Mouse (Mus musculus) mesoderm, embryonic 11.5 days (tissue): ENCODE results near the gene Hivep1.

Source experiments
- DNase-seq: peaks from one replicate; pipeline ENCODE4 v3.0.0-alpha.2; 2012; ENCODE audit warnings: low read depth, low spot score

Hivep1 gene

DNA sequence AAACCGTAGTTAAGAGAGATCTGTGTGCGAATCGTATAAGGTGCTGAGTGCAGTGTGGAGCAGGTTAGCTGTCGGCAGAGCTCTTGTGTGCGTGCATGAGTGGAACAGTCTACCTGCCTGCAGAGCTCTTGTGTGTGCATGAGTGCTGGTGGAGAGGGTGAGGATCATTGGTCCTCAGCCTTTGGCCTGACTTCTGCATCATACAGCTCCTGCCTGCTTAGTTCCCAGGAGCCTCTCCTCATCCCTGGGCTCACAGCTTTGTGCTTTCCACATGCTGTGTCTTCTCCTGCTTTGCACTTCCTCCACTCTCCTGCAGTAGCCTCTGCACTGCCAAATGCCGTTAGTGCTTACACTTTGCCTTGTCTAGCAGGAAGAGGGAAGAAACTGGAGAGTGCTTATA lies 60.2 kb downstream of the Hivep1 start:
- no peak for DNase-seq

DNA sequence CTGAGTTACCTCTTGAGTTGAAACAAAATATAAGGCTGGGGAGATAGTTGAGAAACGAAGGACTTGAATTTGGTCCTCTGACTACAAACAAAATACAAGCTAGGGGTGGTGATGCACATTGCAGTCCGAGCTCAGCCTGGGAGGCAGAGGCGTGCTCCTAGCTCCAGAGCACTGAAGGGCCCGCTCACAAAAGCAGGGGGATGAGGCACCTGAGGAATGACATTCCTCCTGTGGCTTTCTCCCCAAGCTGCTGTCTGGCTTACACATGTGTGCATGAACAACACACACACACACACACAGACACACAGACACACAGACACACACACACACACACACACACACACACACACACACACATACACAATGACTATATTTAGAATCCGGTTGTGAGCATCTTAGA lies 60.9 kb downstream of the Hivep1 start:
- no peak for DNase-seq

DNA sequence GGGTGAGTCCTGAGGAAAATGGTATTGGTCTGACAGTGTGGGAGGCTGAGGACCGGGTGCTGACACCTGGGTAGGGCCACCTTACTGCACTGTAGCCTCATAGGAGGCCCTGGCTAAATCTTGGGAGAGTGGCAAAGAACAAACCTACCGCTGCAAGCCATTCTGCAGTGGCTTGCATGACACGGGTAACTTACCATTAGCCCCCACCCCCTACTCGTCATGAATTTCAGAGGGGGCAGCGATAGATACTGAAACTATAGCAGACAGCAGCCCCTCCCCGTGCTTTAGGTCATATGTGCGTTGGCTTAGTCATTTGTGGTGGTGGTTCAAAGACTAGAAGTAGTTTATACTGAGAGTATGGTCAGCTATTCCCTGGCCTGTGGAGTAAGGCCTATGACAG lies 61.8 kb downstream of the Hivep1 start:
- no peak for DNase-seq

DNA sequence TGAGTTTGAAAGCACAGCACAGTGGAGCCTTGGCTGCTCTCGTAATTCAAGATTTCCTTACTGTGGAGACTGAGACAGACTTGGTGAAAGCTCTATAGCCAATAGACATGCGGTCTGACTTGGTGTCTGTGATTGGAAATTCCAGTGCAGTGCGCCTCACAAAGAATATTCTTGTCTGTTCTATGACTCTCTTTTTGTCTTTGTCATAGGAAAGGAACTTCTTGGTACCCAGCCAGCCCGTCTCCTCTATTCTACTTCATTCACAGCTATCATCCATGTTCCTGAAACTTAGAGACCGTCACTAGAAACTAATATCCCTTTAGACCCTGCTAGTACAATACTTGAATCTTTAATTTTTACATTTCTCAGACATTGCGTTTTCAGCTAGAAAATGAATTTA lies 64.5 kb downstream of the Hivep1 start:
- no peak for DNase-seq

DNA sequence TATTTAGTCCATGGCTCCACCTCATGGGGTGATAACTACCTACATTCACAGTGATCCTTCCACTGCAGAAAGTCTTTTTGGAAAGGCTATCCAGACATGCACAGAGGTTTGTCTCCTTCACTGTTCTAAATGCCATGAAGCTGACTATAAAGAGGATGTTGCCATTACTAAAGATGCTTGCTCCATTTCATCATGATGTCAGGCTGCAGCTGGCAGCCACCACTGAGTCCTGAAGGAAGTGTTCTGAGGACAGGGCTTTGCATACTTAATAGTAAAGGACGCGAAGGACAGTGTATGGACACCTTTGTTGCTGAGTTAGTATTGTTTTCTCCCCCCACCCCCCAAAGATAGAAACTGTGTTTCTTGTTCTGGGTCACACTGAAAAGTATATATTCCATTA lies 67.2 kb downstream of the Hivep1 start:
- DNase-seq: no peak

DNA sequence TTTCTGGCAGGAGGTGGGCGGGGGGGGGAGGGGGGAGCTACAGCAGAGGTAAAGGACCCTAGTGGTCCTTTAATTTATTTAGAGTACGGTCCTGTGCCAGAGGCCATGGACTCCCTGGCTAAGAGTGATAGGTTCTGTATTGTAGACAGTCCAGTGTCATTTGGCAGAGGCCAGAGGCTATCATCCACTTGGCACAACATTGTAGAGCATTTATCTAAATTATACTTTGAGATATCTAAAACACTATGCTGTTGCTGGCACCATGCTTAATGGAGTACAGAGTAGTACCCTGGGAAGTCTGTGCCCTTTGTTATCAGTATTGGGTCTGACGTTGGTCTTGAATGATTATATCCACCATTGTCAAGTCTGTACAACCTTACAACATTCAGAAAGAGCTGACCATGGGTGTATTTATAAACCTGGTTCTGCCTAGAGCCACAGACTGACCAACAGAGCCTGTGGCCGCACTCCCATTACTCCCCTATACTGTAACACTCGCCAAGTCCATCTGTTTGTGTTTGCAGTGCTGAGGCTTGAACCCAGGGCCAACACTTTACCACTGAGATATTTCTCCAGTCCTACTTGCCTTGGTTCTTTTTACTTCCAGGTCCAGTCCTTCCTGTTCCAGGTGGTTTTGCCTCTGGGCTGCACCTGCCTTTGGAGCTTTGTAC lies 69.4 kb downstream of the Hivep1 start:
- no peak for DNase-seq

DNA sequence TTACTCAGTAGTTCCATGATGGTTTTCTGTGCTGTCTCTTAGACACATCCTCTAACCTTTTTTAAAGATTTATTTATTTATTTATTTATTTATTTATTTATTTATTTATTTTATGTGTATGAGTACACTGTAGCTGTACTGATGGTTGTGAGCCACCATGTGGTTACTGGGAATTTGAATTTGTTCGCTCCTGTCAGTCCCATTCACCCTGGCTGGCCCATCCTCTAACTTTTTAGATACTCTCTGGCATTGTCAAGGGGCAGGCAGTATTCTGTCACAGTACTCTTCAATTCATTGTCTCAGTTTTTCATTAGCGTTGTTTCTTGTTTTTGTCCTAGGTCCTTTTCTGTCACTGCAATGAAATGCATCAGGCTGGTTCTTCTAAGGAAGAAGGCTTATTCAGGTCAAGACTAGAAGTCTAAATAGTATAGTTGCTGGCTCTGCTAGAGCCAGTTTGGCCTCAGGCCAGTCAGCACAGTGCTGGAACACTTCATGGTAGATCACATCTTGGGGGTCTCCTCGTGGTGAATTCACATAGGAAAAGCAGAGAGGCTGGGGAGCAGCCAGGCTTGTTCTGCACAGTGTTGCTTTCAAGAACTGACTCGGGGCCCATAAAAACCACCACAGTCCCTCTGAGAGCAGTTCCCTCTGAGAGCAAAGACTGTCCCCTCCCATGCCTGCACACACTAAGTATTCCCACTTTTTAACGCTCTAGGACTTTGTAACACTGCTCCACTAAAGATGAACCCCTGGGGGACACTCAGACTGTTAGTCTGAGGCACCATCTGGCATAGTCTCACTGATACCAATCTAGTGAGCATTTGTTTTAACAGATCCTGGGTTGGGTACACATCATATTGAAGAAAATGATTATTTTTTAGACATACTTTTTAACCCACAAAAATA lies 70.2 kb downstream of the Hivep1 start:
- DNase-seq: no peak

DNA sequence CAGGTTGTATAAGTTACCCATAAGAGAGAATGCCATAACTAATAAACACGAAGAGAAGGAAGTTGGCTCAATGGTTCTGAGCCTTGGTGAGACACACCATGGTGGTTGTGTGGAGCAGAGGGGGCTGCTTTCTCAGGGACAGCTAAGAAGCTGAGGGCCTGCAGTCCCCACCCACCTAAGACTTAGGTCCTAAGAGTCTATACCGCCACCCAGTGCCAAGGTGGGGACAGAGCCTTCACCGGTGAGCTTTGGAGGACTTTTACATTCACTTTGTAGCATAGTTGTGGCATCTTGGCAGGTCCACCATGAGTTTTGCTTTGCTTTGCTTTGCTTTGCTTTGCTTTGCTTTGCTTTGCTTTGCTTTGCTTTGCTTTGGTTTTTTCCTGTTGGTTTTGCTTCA lies 92.8 kb downstream of the Hivep1 start:
- DNase-seq: no peak

DNA sequence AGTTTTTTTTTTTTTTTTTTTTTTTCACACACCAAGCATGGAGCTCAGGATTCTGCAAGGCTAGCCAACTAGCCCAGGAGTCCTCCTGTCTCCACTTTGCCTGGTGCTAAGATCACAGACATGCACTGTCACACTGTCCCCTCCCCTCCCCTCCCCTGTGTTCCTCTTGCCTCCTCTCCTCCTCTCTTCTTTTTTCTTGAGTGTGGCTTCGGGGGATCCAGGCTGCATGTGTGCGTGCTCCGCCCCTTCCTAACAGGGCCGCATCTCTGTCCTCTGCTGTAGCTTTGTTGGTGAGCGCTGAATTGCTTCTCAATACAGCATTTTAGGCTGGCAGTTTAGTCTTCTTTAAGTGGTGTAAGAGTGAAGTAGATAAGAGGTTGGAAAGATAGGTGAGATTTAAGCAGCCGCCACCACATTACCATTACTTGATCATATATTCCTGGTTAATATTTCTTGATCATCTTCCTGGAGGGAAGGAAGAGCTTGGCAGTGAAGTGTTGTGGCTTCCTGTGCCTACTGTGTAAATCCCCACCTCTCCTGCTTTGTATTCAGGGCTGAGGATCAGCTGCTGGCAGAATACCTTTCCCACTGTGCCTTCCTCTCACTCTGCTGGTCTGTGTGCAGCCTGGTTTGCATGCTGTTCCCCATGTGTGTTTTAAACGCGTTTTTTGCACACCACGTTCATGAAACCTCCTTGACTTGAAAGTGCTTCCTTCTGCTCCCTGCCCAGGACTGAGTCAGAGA lies 97.7 kb downstream of the Hivep1 start:
- no peak for DNase-seq

DNA sequence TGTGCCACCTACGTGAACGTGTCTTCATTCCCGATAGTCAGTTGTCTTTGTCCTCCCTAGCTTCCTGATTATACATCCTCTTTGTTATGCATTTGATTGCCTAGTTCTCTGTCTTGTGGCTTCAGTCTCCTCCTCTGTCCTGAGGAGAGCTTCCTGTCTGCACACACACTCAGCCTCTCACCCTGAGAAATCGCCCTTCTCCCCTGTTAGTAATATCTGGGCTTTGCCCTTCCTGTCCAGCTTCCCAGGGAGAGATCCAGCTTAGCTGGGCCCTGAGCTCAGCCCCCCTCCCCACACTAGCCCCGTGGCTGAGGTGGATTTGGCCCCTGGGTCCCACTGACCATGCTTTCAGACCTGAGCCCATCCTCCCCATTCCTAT lies 98.2 kb downstream of the Hivep1 start:
- DNase-seq: no peak

DNA sequence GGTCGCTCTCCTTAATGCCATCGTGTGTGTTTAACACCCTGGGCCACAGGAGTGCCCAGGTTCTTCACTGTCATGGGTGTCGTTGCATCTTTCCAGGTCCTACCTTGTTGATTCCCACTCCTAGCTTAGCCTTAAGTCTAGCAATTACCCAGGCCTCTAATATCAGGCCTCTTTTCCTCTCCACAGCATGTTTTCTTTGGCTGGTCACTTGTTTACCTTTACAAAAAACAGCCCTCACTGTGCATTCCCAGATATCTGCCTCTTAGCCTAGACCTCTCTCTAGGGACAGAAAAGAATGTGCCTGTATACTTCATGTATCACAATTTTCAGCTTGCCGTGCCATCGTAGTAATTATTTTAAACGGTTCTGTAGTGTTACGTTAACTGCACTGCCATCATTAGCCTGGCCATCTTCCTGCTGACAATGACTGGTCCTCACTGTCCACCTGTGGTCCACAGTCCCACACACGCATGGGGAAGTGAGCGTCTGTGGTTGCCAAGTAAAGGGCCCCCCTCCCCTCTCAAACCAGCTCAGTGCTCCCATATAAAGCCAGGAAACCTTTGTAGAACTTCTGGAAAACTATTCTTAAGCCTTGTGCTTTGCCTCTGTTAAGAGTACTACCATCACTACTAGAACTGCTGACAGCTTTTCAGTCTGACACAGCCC lies 98.8 kb downstream of the Hivep1 start:
- peak; percentile 7 for DNase-seq

DNA sequence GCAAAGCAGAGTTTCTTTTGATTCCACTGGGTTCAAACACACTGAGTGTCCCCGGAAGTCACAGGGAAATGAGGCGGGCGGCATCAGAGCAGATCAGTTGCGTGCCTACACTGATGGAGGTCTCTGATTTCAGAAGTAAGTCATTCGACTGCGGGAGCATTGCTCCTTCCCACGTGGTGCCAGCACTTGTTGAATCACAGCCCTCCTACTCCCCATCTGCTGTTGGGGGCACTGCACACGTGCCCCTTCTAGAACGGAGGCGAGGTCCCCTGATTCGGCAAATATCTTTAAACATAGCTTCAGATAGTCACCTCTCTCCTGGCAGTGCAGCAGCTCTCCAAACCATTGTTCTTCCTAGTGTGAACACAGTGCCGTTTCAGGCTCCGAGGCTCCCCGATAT lies 106.4 kb downstream of the Hivep1 start:
- DNase-seq: no peak

DNA sequence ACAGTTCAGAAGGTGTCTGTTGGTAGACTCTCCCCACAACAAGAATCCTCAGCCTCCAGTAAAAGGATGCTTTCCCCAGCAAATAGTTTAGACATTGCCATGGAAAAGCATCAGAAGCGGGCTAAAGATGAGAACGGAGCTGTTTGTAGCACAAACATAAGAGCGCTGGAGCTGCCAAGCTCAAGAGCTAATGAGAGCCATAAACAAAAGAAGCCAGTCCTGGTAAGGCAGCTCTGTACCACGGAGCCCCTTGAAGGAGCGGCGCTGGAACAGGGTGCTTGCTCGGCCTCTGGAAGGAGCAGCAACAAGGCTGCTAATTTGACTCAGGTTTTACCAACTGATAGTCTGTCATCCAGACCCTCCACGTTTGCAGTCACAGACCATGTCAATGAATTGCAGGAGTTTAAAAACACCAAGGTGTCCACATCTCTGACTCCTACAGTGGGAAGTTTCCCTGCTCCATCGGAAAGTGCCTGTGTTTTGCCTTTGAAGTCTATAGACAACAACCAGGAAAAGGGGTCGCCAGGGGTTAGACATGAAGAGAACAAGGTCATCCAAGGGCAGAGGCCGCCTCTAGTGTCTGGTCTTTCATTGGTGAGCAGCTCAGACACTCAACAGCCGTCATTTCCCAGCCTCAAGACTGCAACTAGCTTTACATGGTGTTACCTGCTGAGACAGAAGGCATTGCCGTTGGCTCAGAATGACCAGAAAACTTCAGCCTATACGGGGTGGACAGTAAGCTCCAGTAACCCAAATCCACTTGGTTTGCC lies 107.8 kb downstream of the Hivep1 start:
- DNase-seq: no peak

DNA sequence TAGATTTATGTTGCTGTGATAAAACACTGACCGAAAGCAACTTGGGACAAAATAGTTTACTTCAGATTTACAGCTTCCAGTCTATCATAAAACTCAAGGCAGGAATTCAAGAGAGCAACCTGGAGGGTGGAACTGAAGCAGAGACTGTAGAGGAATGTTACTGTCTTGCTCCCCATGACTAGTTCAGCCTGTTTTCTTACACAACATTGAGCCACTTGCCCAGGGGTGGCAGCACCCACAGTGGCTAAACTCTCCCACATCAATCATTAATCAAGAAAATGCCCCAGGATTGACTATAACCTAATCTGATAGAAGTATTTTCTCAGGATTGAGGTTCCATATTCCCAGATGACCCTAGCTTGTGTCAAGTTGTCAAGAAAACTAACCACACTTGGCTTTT lies 119.0 kb downstream of the Hivep1 start:
- no peak for DNase-seq

DNA sequence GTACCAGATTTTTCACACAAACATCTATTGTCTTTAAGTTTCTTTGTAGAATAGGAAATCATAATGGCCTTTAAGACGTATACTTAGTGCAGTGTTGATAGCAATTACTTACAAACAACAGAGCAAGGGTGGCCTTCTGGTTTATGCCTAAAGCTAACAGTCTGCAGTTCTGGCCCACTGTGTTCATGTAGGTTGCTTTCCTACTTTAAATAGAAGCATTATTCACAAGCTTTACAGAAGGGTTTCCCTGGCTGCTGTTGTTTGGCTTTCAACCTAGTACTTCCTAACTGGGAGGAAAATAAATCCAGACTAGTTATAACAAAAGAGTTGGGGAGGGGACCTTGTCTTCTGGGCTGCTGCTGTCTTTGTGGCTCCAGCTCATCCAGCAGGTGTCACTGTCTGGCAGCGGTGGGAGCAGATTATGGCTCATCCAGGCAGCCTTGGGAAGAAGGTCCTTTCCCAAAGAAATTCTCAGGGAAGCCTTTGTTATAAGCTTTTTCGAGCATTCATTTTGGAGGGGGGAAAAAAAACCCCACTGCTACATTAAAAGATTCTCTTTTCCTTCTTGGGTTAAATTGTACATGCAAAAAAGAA lies 123.1 kb downstream of the Hivep1 start:
- no peak for DNase-seq

DNA sequence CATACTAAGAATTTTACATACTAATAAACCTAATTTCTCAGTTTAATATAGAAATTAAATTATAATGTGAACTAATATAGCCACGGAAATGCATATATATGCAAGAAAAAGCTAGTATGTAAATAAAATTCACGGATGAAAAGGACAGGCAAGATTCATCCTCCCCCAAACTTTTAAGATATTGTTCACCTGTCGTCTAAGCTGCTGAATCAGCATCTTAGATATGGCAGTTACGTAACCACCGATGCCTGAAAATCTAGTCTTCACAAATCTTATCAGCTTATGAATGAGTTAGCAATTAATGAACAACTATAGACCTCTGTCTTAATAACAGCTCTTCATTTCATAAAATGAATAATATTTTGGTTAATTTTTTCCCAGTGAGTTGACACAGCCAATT lies 130.8 kb downstream of the Hivep1 start:
- no peak for DNase-seq

DNA sequence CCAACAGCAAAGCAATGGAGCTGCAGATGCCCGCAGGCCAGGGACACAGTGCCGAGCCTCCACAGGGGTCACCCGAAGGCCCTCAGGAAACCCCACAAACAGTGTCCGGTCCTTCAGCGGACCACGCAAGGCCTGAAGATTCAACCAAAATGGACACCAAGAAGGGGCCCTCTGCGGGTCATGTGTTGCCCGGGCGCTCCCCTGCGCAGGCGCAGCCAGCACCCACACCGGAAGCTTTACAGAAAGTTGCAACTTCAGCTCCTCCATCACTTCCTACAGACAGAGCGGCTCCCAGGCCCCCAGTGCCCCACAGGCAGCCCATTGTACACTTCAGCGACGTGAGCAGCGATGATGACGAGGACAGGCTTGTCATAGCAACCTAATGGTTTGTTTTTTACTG lies 132.3 kb downstream of the Hivep1 start:
- DNase-seq: no peak

DNA sequence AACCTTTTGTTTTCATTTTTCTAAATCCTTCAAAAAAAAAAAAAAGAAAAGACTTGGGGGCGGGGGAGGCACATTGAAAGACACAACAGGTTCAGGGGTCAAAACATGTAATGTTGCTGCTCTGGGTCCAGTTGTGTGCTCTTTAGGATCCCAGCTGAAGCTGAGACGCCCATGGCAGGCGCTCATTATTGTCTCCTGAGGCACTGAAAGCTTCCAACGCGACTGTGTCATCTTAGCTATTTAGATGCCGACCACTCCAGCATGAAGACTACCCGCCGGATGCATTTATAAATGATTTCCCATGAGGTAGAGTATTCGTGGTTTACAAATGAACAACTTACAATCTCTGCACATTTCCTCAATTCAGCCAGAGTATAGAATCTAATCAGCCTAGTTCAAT lies 141.2 kb downstream of the Hivep1 start:
- DNase-seq: no peak

DNA sequence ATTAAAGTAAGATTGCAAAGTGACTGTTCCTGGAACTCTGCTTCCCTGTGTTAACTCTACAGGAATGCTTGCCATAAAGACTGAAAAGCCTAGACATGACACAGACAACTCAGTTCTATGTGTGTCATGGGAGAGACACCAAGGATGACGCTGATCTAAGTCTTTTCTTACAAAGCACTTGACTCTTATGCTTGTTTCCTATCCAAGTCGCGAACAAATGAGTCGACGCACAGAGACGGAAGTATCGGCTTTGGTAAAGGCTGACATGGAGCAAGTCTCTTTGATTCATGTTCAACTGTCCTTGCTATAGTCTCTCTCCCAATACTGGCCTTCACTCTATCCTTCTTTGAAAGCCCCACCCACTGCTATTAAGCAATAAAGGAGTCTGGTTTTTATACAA lies 143.8 kb downstream of the Hivep1 start:
- no peak for DNase-seq

DNA sequence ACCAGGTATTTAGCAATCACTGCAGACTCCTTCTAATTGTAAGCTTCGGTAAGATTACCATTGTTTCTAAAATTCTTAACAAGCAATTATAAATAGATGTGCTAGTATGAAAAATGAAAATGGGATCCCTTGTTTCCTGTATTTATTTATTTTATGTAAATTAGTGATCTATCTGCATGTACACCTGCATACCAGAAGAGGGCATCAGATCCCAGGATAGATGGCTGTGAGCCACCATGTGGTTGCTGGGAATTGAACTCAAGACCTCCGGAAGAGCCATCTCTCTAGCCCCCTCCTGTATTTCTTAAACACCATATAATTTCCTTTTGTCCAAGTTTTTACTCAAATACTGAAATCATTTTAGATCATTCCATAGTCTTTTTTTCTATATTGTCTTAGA lies 145.8 kb downstream of the Hivep1 start:
- DNase-seq: no peak

DNA sequence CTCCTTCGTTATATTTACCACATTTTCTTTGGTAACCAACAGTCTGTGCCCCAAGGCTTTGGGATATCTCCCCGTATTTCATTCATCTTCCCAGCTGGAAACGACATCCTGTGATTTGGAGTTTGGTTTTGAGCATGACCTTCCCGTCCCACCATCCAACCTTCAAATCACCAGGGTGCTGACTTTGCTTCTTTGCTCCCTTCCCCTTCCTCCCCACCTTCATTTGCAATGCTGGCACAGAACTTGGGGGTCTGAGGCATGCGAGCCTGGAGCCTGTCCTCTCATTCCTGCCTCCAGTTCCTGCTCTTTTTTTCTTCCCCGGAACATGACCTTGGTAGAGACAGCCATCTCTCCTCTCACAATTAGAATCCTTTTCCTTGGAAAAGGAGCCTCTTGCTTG lies 161.7 kb downstream of the Hivep1 start:
- DNase-seq: no peak
